Mouse (Mus musculus): ENCODE data around the gene Adgrg6.
A peak's percentile ranks its signal among the peaks of the same experiment; 100 is the strongest.

Adgrg6 gene

GRCm38 (mm10) chr10:14391025-14391639 lies 154.3 kb downstream of the Adgrg6 start:
- peak; percentile 15 for DNase-seq (ENCODE audit: low read depth, low spot score)

- no peak for DNase-seq (ENCODE audit: low read depth, low spot score)
Observed at GRCm38 (mm10) chr10:14385574-14385973, 159.9 kb downstream of the Adgrg6 start.

GRCm38 (mm10) chr10:14365065-14365589 lies 180.3 kb downstream of the Adgrg6 start:
- no peak for DNase-seq (ENCODE audit: low read depth, low spot score)

DNA sequence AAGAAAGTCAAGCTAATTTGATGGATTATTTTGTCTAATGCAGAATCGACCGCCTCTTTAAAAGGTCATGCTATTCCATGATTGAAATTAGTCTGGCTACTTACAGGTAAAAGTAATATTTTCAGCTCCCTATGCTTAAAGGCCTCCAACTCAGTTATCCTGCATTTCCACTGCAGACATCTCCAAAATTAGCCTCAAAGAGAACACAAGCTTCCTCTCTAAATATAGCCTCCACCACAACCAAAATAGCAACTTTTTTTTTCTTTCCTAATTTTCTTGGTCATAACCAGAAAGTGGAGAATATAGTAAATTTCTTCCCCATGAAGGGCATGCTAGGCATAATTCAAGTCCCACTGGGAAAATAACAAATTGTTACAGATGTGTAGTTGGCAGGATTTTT lies 182.2 kb downstream of the Adgrg6 start:
- DNase-seq (ENCODE audit: low read depth, low spot score): no peak

- no peak for DNase-seq (ENCODE audit: low read depth, low spot score)
Observed at GRCm38 (mm10) chr10:14358271-14358670, 187.2 kb downstream of the Adgrg6 start.
